Mouse (Mus musculus): ENCODE data around the gene Gng7. TPM values are rescaled to one million over a fixed set of nuclear protein-coding genes. Genes with fewer than 3 reads are reported as not detected.

The Gng7 gene
- total RNA-seq, 4 experiments from 2014 or later = 1.1 to 2.7 (median 1.7) TPM

DNA sequence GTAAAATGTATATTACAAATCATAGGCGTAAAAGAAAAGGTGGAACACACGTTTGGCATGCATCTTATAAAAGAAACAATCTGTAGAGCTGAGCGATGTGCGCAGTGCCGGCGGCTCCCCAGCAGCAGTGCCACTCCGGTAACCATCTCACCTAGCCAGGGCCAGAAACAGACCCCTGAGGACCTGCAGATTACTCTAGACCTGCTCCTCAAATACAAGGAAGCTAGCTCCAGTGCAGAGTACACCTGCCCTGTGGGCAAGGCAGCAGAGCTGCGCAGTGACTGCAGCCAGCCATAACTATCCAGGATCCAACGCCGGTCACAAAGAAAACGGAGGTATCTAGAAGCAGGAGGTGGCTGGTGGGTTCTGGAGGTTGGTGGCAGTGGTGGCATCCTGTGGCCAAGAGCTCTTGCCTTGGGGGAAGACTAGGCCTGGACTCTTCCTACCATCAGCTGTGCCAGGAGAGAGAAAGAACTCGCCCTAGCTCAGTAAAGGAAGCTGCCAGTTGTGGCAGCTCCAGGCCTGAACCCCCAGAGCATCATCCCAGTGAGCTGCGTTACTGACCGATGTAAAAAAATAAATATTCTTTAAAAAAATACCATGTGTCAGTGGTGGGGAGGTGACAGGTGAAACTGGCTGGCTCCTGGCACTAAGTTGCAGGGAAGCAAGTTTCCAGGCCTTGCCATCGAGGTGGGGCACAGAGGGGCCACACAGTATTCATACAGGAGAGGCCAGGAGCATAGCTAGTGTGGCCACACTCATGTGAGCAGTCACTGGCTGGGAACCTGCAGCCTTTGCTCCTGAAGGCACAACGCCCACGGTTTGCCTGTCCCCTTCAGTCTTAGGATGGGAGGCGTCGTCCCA lies 113.1 kb downstream of the Gng7 start:
- no peak for DNase-seq (ENCODE audit: low spot score in 2 of 2)

DNA sequence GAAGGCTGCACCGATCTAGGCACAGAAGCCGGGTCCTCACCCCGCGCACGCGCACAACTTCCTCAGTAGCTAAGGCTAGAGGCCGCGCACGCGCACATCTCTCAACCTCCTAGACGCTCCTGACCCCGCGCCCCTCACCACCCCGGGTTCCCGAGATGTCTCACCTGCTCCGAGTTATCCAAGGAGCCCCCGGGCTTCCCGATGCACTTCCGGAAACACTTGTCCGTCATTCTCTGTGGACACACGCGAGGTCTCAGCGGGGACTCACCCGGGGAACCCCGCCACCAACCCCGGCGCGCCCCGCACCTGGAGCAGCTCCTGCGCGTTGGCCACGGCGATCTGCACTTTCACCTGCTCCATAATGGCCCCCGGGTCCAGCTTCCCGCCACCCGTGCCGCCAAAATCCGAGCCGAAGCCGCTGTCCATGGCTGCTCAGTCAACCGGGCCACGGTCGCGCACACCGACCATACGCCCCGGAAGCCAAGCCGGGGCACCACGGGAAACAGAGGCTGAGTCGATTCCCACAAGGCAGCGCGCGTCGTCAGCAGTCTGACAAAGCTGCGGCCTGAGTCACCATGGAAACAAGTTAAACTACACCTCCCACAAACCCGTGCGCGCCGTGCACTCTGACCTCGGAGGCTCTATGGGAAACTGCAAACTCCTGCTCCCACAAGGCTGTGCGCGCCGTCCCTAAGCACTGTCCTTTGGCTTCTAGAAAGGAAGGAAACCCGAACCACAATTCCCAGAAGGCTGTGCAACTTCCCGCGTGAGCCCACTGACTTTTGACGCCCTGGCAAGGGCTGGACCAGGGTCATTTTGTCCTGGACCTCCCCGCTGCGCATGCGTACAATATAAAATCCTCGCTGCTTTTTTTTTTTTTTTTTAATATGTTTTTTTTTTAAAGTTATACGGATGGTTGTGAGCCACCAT lies 114.2 kb downstream of the Gng7 start, which contains the start of gene Timm13:
Gene Timm13, minus strand, starts transcription at position 652 of the 930 bp plus-strand sequence.
- peak; percentile 97 to 99 for DNase-seq (ENCODE audit: low spot score in 2 of 2)

DNA sequence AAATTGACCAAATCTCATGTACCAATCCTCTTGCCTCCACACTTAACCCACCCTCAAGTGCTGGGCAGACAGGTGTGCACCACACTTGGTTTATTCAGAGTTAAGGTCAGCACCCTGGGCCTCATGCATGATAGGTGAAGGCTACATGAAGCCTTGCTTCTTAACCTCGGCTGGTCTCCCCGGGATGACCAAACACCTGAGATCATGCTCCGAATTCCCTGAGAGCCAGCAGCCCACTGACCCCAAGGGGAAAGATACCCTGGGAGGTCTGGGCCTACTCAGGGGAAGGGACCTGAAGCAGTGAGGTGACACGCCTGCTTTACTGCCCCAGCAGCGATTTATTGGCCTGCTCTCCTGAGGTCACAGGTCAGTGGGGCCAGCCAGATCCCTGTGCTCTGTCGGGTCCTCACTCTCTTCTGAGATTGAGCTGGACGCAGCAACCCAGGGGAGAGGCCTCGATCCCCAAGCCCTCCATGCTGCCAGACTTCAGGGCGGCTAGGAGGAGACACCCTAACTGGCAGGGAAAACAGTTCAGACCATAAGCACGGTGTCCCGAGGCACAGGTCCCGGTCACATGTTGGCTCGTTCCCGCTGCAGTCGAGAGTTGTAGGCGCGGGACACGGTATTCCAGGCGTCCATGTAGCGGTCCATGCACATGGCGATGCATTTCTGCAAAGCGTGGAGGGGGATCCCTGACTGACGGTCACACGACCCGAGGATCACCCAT lies 115.0 kb downstream of the Gng7 start:
- DNase-seq (ENCODE audit: low spot score in 2 of 2) = peak in 1 of 2 experiments; percentile 38

DNA sequence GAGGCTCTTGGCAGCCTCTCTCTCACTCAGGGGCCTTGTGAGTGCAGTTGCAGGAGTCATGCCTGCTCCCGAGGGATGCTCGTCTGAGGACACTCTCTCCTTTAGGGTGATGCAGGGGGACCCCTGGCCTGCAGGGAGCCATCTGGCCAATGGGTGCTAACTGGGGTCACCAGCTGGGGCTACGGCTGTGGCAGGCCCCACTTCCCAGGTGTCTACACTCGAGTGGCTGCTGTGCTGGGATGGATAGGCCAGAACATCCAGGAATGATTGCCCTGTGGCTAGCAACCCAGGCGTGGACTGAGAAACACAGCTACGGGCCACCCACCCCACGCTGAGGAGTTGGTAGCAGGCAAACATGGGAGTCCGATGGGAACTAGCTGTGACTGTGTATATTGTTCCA lies 115.7 kb downstream of the Gng7 start:
- DNase-seq (ENCODE audit: low spot score in 2 of 2) = no peak

Other genes starting within 250 kb of the Gng7 start
- 10 to 100 TPM; 26.0 to 33.2 (median 29.9) TPM for gene Sf3a2, start 216.7 kb downstream of the Gng7 start, total RNA-seq (2022)
- 10 to 100 TPM; 24.2 to 34.4 (median 32.0) TPM for gene Plekhj1, start 216.3 kb downstream of the Gng7 start, total RNA-seq (2022)
- gene Amh, start 209.7 kb downstream of the Gng7 start, total RNA-seq (2022) = under 1 TPM in 3 of 4 experiments, not detected in 1; 0.22 to 0.40 (median 0.24) TPM
- gene Jsrp1, start 201.4 kb downstream of the Gng7 start, total RNA-seq (2022) = 100 to 1,000 TPM; 455 to 508 (median 490) TPM
- 1,000 to 10,000 TPM in 1 of 4 experiments, 100 to 1,000 TPM in 3; 735 to 1,031 (median 850) TPM for gene Oaz1, start 188.3 kb downstream of the Gng7 start, total RNA-seq (2022)
- gene Lingo3, start 170.9 kb downstream of the Gng7 start, total RNA-seq (2022) = 10 to 100 TPM in 3 of 4 experiments, 1 to 10 TPM in 1; 7.4 to 12.5 (median 10.4) TPM
- gene Lsm7, start 159.7 kb downstream of the Gng7 start, total RNA-seq (2022) = 10 to 100 TPM in 3 of 4 experiments, 1 to 10 TPM in 1; 6.2 to 19.0 (median 14.5) TPM
- gene Sppl2b, start 159.7 kb downstream of the Gng7 start, total RNA-seq (2022) = 10 to 100 TPM; 11.3 to 12.5 (median 11.7) TPM
- gene Tmprss9, start 143.1 kb downstream of the Gng7 start, total RNA-seq (2022) = under 1 TPM in 1 of 4 experiments, not detected in 3; 0.13 TPM
- 100 to 1,000 TPM; 119 to 143 (median 123) TPM for gene Timm13, start 114.0 kb downstream of the Gng7 start, total RNA-seq (2022)
- gene Lmnb2, start 96.7 kb downstream of the Gng7 start, total RNA-seq (2022) = 1 to 10 TPM; 2.1 to 4.0 (median 2.3) TPM
- gene Gadd45b, start 84.9 kb downstream of the Gng7 start, total RNA-seq (2022) = 10 to 100 TPM in 3 of 4 experiments, 1 to 10 TPM in 1; 6.8 to 31.8 (median 26.9) TPM
- under 1 TPM in 1 of 4 experiments, not detected in 3; 0.24 TPM for gene Diras1, start 10.7 kb upstream of the Gng7 start, total RNA-seq (2022)
- 10 to 100 TPM; 12.9 to 15.3 (median 13.9) TPM for gene Slc39a3, start 22.5 kb upstream of the Gng7 start, total RNA-seq (2022)
- 100 to 1,000 TPM in 3 of 4 experiments, 10 to 100 TPM in 1; 99.1 to 108 (median 105) TPM for gene Sgta, start 45.2 kb upstream of the Gng7 start, total RNA-seq (2022)
- 10 to 100 TPM; 21.7 to 24.1 (median 22.9) TPM for gene Thop1, start 55.1 kb upstream of the Gng7 start, total RNA-seq (2022)
- gene Creb3l3, start 83.9 kb upstream of the Gng7 start, total RNA-seq (2022) = under 1 TPM in 1 of 4 experiments, not detected in 3; 0.44 TPM
- 100 to 1,000 TPM; 197 to 233 (median 208) TPM for gene Map2k2, start 91.0 kb upstream of the Gng7 start, total RNA-seq (2022)
- gene Zbtb7a, start 120.3 kb upstream of the Gng7 start, total RNA-seq (2022) = 10 to 100 TPM; 24.8 to 28.9 (median 25.5) TPM
- gene Pias4, start 153.0 kb upstream of the Gng7 start, total RNA-seq (2022) = 10 to 100 TPM; 14.0 to 19.0 (median 16.2) TPM
- gene Eef2, start 161.7 kb upstream of the Gng7 start, total RNA-seq (2022) = 1,000 to 10,000 TPM; 1,293 to 1,550 (median 1,345) TPM
- 10 to 100 TPM; 25.2 to 31.5 (median 27.3) TPM for gene Dapk3, start 168.1 kb upstream of the Gng7 start, total RNA-seq (2022)
- gene 4930442H23Rik, start 168.9 kb upstream of the Gng7 start, total RNA-seq (2022) = not detected
- gene Nmrk2, start 187.1 kb upstream of the Gng7 start, total RNA-seq (2022) = 100 to 1,000 TPM in 1 of 4 experiments, 10 to 100 TPM in 3; 15.3 to 106 (median 44.7) TPM
- not detected for gene Atcay, start 215.9 kb upstream of the Gng7 start, total RNA-seq (2022)
- gene Zfr2, start 218.2 kb upstream of the Gng7 start, total RNA-seq (2022) = 1 to 10 TPM; 1.8 to 2.7 (median 2.1) TPM
- gene Matk, start 238.0 kb upstream of the Gng7 start, total RNA-seq (2022) = under 1 TPM in 2 of 4 experiments, not detected in 2; 0.31 TPM

Data from gastrocnemius, adult 8-10 months (tissue).